Mouse (Mus musculus) left cerebral cortex, postnatal 25 days (tissue): ENCODE measurements at regions not wholly inside any gene's neighbourhood (a gene's known extent, or its start where the extent isn't known, plus 50 kb on each side); places are given as distances from the start of the nearest gene placed in this dataset.
A peak's percentile ranks its signal among the peaks of the same experiment; 100 is the strongest.

ENCODE experiments used
- DNase-seq, 2 experiments: peaks; one replicate each; pipeline ENCODE4 v3.0.0; 2022; ENCODE audit warnings: low spot score in 2 of 2, mixed read lengths in 1 of 2
- intact Hi-C: fragments of 180-260 bp; cut with DNase I; formaldehyde crosslinking; loops from one replicate; pipeline ENCODE4 v1.15.1; 2025

- intact Hi-C loops = no loop called here
These were observed 186.6 kb downstream of the Sox2 start for GRCm38 (mm10) chr3:34836741-34837267.

DNA sequence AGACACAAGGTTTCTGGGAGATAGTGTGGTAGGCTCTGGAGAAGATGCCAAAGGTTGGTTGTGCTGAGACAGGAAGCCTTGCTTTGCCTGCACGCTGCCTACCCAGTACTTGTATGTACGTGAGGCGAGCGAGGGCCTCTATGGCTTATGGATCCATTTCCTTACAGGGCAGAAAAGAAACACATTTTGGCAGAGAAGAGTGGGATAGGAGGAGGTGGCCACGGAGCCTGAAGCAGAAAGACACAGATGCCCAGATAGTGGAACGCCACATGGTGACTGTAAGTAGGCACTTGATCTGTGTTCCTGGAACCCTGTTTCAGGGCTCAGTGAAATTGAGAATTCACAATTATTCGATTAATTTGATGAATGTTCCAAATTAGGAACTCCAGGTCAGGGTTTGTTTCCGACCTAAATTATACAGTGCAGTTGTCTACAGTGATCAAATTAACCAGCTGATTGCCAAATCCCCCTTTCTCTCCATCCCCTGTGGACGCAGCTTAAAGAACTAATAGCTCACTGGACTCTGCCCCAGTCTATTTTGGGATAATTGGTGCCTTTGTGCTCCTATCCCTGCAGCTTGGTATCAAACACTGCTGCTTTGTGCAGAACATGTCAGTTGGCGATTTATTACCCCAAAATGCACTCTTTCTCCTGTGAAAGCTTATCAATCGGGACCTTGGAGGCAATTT is 187.6 kb downstream of the Sox2 start:
- DNase-seq = peak in 1 of 2 experiments; percentile 14
- intact Hi-C loops = no loop called here

More at GRCm38 (mm10) chr3:34836741-34837267, 186.6 kb downstream of the Sox2 start:
- no peak for DNase-seq

DNA sequence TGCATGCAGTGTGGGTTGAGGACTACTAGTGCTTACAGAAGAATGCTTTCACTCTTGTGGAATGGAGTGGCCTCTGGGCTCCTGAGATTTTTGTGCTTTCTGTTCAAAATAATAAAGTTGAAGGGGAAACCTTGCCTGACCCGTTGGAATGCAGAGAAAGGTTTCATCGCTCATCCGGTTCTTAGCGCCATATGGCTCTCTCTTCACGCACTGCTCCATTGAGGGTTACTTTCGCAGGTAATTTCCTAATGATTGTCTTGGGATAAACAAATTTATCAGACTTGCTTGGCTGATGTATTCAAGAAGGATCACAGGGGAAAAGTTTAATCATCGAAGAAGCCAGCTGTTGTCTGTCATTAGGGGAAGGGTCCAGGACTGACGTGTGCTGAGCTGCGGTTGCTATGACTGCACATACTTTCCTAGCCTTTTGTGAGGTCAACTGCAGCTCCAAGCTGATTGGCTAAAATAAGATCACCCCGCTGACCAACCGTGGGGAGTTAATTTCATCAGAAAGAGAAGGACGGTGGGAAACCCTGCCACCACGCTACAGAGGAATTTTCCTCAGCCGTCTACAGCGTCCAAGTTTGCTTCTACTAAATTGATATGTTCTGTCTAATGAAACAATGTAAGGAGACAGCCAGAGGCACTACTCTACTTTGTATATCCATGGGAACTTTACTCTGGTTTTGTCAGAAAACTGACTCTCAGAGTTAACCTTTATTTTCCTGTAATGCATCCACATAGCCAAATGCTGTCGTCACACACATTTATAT is 210.9 kb downstream of the Sox2 start:
- intact Hi-C loops = no loop called here
- DNase-seq = no peak

- intact Hi-C loops = no loop called here
- no peak for DNase-seq
These were observed 218.6 kb downstream of the Sox2 start for GRCm38 (mm10) chr3:34868698-34869409.

- intact Hi-C loops = no loop called here
These were observed 219.7 kb downstream of the Sox2 start for GRCm38 (mm10) chr3:34869911-34870310.

GRCm38 (mm10) chr3:34885137-34885536 is 234.9 kb downstream of the Sox2 start:
- intact Hi-C loops = no loop called here
- DNase-seq = no peak

More at GRCm38 (mm10) chr3:34869911-34870310, 219.7 kb downstream of the Sox2 start:
- DNase-seq = no peak

- no peak for DNase-seq
- intact Hi-C loops = no loop called here
These were observed 243.2 kb downstream of the Sox2 start for GRCm38 (mm10) chr3:34893381-34893780.

- DNase-seq = no peak
- intact Hi-C loops = no loop called here
These were observed 252.9 kb downstream of the Sox2 start for GRCm38 (mm10) chr3:34903106-34903505.

GRCm38 (mm10) chr3:34908489-34908888 is 258.3 kb downstream of the Sox2 start:
- no peak for DNase-seq
- intact Hi-C loops = no loop called here

DNA sequence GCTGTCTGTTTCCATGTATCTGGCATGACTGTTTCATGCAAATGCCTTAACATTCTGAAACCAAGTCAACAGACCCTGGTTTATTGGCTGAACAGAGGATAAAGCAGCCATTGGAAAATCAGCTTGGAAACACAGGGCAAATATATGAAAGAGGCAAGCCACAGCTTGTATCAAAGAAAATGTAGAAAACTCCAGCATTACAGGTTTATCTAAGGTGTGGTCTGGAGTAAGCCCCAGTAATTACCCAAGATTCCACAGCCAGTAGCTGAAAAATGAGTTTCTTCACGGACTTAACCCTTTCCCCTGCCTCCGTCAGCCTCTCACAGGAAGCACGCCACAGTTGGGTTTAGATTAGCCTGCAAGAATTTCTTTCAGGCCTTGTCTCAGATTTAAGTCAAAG is 259.1 kb downstream of the Sox2 start:
- DNase-seq = no peak
- intact Hi-C loops = no loop called here

DNA sequence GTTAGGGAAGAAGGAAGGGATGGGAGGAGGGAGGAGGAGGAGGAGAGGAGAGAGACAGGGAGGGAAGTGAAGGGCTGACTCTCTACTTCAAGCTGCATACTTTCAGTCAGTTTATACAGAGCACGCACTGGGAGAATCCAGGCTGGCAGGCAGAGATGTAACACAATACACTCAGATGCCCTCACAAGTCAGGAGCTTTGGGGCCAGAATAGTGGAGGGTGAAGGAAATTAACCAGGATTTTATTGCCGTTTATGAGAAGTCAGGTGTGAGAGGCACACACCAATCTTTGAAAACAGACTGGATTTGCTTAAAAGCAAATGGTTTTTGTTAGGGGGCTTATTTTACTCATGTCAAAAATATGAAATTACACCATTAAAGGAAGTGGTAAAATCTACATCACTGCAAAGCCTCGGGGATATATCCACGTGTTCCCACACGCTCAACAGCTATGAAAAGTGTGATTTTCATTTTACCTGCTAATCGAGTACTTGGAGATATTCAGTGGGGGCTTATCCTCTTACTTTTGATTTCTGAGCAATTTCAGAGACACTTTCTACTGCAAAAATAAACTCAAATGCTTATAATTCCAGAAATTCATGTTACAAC is 268.2 kb downstream of the Sox2 start:
- DNase-seq = no peak
- intact Hi-C loops = no loop called here

DNA sequence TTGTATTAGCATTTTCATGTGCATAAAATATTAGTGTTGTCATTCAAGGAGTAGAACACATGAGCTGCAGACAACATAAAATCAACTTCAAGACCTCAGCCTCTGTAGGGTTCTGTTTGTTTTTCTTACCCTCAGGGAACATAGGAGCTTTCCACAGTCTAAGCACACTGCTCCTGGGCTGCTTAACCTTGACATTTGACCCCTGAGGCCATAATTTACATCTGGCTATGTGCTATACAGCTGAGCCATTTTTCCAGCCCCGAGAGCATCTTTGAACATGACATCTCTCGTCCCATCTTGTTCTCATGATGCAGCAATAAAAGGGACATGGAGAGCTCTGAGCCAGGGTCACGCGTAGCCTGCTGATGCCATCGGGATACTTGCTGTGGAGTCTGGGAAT is 270.3 kb downstream of the Sox2 start:
- no peak for DNase-seq
- intact Hi-C loops = no loop called here

DNA sequence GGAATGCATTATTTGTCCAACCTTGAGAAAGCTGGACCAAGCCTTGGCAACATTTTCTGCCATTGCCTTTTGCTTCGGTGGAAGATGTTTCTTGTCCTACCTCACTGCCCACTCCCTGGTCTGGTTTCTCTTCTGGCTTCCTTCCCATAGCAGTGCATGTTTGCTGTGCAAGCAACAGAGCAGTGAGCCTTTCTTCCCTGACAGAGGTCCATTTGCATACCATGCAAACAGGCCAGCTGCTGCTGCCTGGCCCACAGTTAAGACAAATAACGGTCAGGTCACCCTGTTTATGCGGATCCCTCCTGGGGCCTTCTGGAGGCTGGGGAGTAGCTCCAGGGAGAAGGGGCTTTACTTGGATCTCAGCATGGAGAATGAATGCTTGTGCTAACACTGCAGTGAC is 299.7 kb downstream of the Sox2 start:
- intact Hi-C loops = no loop called here
- DNase-seq = no peak

- intact Hi-C loops = no loop called here
- no peak for DNase-seq
These were observed 306.0 kb downstream of the Sox2 start for GRCm38 (mm10) chr3:34956183-34956582.

DNA sequence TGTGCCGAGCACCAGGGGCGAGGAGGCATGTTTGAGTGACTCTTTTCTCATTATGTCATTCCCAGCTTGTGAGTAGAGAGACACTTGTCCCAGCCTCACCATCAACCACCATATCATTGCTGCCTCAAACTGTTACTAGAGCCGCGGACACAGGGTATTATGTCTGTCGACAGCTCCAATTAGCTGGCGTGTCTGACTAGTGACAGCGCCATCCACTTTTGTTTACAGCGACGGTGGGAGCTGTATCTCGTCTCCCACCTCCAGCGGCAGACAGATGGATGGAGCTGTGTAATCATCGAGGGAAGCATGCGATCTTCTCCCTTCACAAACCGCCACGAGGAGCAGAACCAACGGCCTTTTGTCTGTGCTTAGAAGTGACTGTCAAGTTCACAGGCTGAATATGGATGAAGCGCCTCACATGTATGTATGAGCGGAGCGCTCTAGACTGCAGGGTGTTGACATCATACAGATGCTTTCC is 308.9 kb downstream of the Sox2 start:
- no peak for DNase-seq
- intact Hi-C loops = no loop called here

GRCm38 (mm10) chr3:34966442-34966841 is 316.2 kb downstream of the Sox2 start:
- intact Hi-C loops = no loop called here
- DNase-seq = no peak

- DNase-seq = no peak
- intact Hi-C loops = no loop called here
These were observed 317.7 kb downstream of the Sox2 start for GRCm38 (mm10) chr3:34967911-34968310.

- intact Hi-C loops = no loop called here
- no peak for DNase-seq
These were observed 321.3 kb downstream of the Sox2 start for GRCm38 (mm10) chr3:34971536-34971935.

DNA sequence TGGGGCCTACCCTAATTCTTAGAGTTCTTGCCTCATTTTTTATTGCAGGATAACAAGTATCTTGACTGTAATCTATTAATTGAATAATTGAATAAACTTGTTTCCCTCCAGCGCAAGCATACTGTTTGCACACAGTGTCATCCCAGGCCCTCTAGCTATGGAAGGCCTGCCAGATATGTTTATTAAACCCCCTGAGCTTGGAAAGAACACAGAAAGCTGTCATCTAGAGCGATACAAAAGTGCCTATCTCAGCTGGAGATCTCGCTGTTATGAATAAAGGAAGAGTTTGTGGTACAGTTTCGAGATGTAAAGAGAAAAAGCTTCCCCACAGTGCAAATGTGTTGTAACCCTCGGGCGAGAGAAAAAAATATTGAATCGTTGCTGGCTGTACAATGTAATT is 324.2 kb downstream of the Sox2 start:
- intact Hi-C loops = no loop called here
- no peak for DNase-seq
